ENCODE assay signal across 16 mouse cellular contexts in the genomic region with DNA sequence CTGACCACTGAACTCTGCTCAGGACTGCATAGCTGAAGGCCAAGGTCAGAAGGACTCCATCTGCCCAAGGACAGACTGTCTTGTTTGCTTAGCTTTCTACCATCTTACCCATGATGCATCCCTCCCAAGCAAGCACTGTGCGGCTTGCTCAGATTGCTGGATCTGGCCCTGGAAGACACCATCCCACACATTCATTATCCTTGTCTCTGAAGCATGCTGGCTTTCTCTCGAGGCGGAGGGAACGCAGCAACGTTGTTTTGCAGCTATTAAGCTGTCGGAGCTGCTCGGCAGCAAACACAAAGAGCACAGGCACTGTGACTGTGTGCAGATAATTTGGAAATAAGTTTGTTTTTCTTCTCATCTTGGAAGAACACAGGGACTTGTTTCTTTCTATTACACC.
DNase-seq lines count a peak whose midpoint lies in the region; ATAC-seq and TF ChIP-seq lines count a peak whose summit lies in the region.
"Had no signal": no experiment of that assay in that cellular context is flagged by ENCODE, and none has a peak within 500 bp of the region (broad histone marks: within the 10 kb centered on the region; RNA-seq: fewer than 3 reads in every experiment).

No protein-coding gene starts in this region.

- H3K9ac ChIP-seq in forebrain, postnatal 0 days = no peak overlapping the region
- H3K9ac ChIP-seq in heart, embryonic 11.5 days (ENCODE audit: low read depth, low read length) = no peak overlapping the region
- H3K9ac ChIP-seq: embryonic facial prominence, embryonic 13.5 days; liver, embryonic 12.5 days; midbrain, embryonic 12.5 days had no signal

- TF ChIP-seq CTCF in forebrain, postnatal 0 days (IDR thresholded peaks at IDR 0.05; ENCODE audit: low read depth) = no peak

- H3K4me2 ChIP-seq in forebrain, postnatal 0 days (ENCODE audit: low read depth) = no peak overlapping the region
- H3K4me2 ChIP-seq in heart, embryonic 11.5 days = no peak overlapping the region
- H3K4me2 ChIP-seq: embryonic facial prominence, embryonic 13.5 days; liver, embryonic 12.5 days; midbrain, embryonic 12.5 days had no signal

- peak; percentile 69 for ATAC-seq in forebrain, postnatal 0 days
- ATAC-seq in heart, embryonic 11.5 days (replicated peaks; ENCODE audit: insufficient number of reproducible peaks, low FRiP score, low TSS enrichment) = no peak
- ATAC-seq: intestine, embryonic 16.5 days; liver, embryonic 12.5 days; lung, postnatal 0 days had no signal

- WGBS in forebrain, postnatal 0 days = 37% methylated on average over 7 of the region's 7 CpGs
- 93% methylated on average over 7 of the region's 7 CpGs for WGBS in forebrain, embryonic 10.5 days
- WGBS in heart, embryonic 11.5 days (ENCODE audit: insufficient replicate concordance) = 80% methylated on average over 7 of the region's 7 CpGs

- intact Hi-C loops in left cerebral cortex, postnatal 4 days (cut with DNase I) = no loop called here

- H3K27me3 ChIP-seq in forebrain, postnatal 0 days (ENCODE audit: insufficient read depth, low read length) = no peaks in the 10 kb centered on the region
- no peaks in the 10 kb centered on the region for H3K27me3 ChIP-seq in forebrain, embryonic 10.5 days (ENCODE audit: poor library complexity, severe bottlenecking)
- H3K27me3 ChIP-seq in heart, embryonic 11.5 days (ENCODE audit: control insufficient read depth, insufficient read depth, low read length) = no peaks in the 10 kb centered on the region
- H3K27me3 ChIP-seq: embryonic facial prominence, embryonic 13.5 days; liver, embryonic 12.5 days; midbrain, embryonic 12.5 days had no signal

- no peak overlapping the region for H3K4me3 ChIP-seq in forebrain, postnatal 0 days (ENCODE audit: low read depth, low read length)
- H3K4me3 ChIP-seq in forebrain, embryonic 10.5 days = no peak overlapping the region
- no peak overlapping the region for H3K4me3 ChIP-seq in heart, embryonic 11.5 days (ENCODE audit: low read depth, low read length)
- H3K4me3 ChIP-seq: embryonic facial prominence, embryonic 13.5 days; hindbrain, embryonic 10.5 days; liver, embryonic 12.5 days; midbrain, embryonic 12.5 days had no signal

- no peaks in the 10 kb centered on the region for H3K4me1 ChIP-seq in forebrain, postnatal 0 days (ENCODE audit: insufficient read depth)
- no peaks in the 10 kb centered on the region for H3K4me1 ChIP-seq in forebrain, embryonic 10.5 days
- H3K4me1 ChIP-seq in heart, embryonic 11.5 days (ENCODE audit: control insufficient read depth, insufficient read depth, low read length) = no peaks in the 10 kb centered on the region
- H3K4me1 ChIP-seq: hindbrain, embryonic 10.5 days; midbrain, embryonic 12.5 days had no signal

- H3K36me3 ChIP-seq in forebrain, postnatal 0 days (ENCODE audit: insufficient read depth) = no peaks in the 10 kb centered on the region
- no peaks in the 10 kb centered on the region for H3K36me3 ChIP-seq in forebrain, embryonic 10.5 days (replicated peaks)
- no peaks in the 10 kb centered on the region for H3K36me3 ChIP-seq in heart, embryonic 11.5 days (ENCODE audit: control insufficient read depth, insufficient read depth, low read length)
- H3K36me3 ChIP-seq: embryonic facial prominence, embryonic 13.5 days; G1E; hindbrain, embryonic 10.5 days; liver, embryonic 12.5 days; midbrain, embryonic 12.5 days had no signal

- H3K9me3 ChIP-seq in forebrain, postnatal 0 days (ENCODE audit: low read length) = no peaks in the 10 kb centered on the region
- H3K9me3 ChIP-seq in forebrain, embryonic 10.5 days = no peaks in the 10 kb centered on the region
- H3K9me3 ChIP-seq in heart, embryonic 11.5 days (replicated peaks; ENCODE audit: control insufficient read depth, low read length) = no peaks in the 10 kb centered on the region
- H3K9me3 ChIP-seq: embryonic facial prominence, embryonic 13.5 days; G1E; hindbrain, embryonic 10.5 days; liver, embryonic 12.5 days; midbrain, embryonic 12.5 days had no signal

- DNase-seq in forebrain, postnatal 0 days = peak; percentile 50
- no peak for DNase-seq in forebrain, embryonic 10.5 days (ENCODE audit: extremely low spot score, low spot score)
- DNase-seq in left cerebral cortex, adult 9 months (ENCODE audit: low spot score in 2 of 2) = peak; percentile 48 to 60
- no peak for DNase-seq in left cerebral cortex, postnatal 4 days
- peak; percentile 14 to 24 for DNase-seq in frontal cortex, postnatal 14 days (ENCODE audit: low spot score in 2 of 2)
- DNase-seq in right cerebral cortex, postnatal 25 days = peak; percentile 41
- no peak for DNase-seq in liver
- DNase-seq: thymus, postnatal 36 days had no signal

- no peak overlapping the region for H3K27ac ChIP-seq in forebrain, postnatal 0 days (ENCODE audit: low read depth, low read length)
- no peak overlapping the region for H3K27ac ChIP-seq in forebrain, embryonic 10.5 days
- no peak overlapping the region for H3K27ac ChIP-seq in heart, embryonic 11.5 days (ENCODE audit: low read depth, low read length)
- H3K27ac ChIP-seq: embryonic facial prominence, embryonic 13.5 days; hindbrain, embryonic 10.5 days; liver, embryonic 12.5 days; midbrain, embryonic 12.5 days had no signal

Comparison
In these comparisons a context has a peak if more than half of its experiments do, and no peak if none do; other contexts are left out.
1. DNase-seq: peak in forebrain, postnatal 0 days (single experiment), left cerebral cortex, adult 9 months (2 of 2), frontal cortex, postnatal 14 days (2 of 2) and right cerebral cortex, postnatal 25 days (single experiment); none in forebrain, embryonic 10.5 days (single experiment), left cerebral cortex, postnatal 4 days (single experiment) and liver (single experiment).